Comparison of ENCODE assay signal across 8 mouse cellular contexts in the genomic region with DNA sequence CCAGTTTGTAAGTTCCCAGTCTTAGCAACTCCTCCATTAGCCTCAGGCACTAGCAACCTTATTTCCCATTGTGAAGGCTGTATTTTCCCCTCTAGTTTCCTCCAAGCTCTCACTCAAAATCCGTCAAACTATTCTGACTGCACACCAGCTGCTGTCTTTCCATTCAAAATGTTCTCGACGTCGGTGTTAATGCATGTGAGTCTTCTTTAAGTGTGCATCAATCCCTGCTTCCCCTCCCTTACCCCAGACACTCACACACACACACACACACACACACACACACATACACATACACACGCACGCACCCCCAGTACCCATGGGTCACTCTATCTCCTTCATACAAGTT. TPM values are rescaled to one million over a fixed set of nuclear protein-coding genes. Genes with fewer than 3 reads are reported as not detected.
A peak's percentile ranks its signal among the peaks of the same experiment; 100 is the strongest.
DNase-seq lines count a peak whose midpoint lies in the region; ATAC-seq and TF ChIP-seq lines count a peak whose summit lies in the region.

No protein-coding gene starts in this region.

- H3K9me3 ChIP-seq in forebrain, embryonic 11.5 days (ENCODE audit: control insufficient read depth, low read length), result no peaks in the 10 kb centered on the region
- H3K9me3 ChIP-seq in liver, embryonic 13.5 days (replicated peaks), result no peaks in the 10 kb centered on the region

- H3K27me3 ChIP-seq in heart, adult 2 months (ENCODE audit: control insufficient read depth, insufficient read depth, low read length), result no peaks in the 10 kb centered on the region
- H3K27me3 ChIP-seq in C2C12 (ENCODE audit: control insufficient read depth, insufficient read depth, insufficient read length), result no peaks in the 10 kb centered on the region
- no peaks in the 10 kb centered on the region for H3K27me3 ChIP-seq in forebrain, embryonic 11.5 days (ENCODE audit: control insufficient read depth, insufficient read depth, low read length)
- no peaks in the 10 kb centered on the region for H3K27me3 ChIP-seq in liver, embryonic 13.5 days

- peaks cover 3% of the 10 kb centered on the region for H3K79me2 ChIP-seq in heart, adult 2 months (replicated peaks; ENCODE audit: control insufficient read depth, insufficient read depth, low read length)
- H3K79me2 ChIP-seq in C2C12 (ENCODE audit: control insufficient read depth, insufficient read depth), result peaks cover 60% of the 10 kb centered on the region

- no peak for DNase-seq in heart, adult 2 months
- no peak for DNase-seq in heart, adult 18-20 months
- no peak for DNase-seq in forebrain, embryonic 11.5 days (ENCODE audit: low spot score)
- peak; percentile 14 for DNase-seq in liver, embryonic 13.5 days
- no peak for DNase-seq in urinary bladder, postnatal 36 days (ENCODE audit: low spot score in 2 of 2)
- DNase-seq in left cerebral cortex, adult 11 months (ENCODE audit: low spot score), result no peak

- ATAC-seq in forebrain, embryonic 11.5 days (replicated peaks; ENCODE audit: low FRiP score), result no peak
- no peak for ATAC-seq in liver, embryonic 13.5 days (ENCODE audit: low read depth)
- no peak for ATAC-seq in megakaryocyte-erythroid progenitor cell, adult 5-6 weeks (replicated peaks; ENCODE audit: low FRiP score, low TSS enrichment, poor library complexity, severe bottlenecking)

- H3ac ChIP-seq in C2C12 (ENCODE audit: control insufficient read depth, insufficient read length, low read depth), result peak overlapping the region; percentile 98

- intact Hi-C loops in heart, adult 2 months (cut with DNase I), result loop anchor here (5.0 kb wide), 1 partner anchor 431 kb away; the partner anchor contains the start of gene Lamc1

- H3K27ac ChIP-seq in heart, adult 2 months, result no peak overlapping the region
- no peak overlapping the region for H3K27ac ChIP-seq in forebrain, embryonic 11.5 days (ENCODE audit: low read depth, low read length)
- peak overlapping the region; percentile 97 for H3K27ac ChIP-seq in liver, embryonic 13.5 days

- TF ChIP-seq CTCF in heart, adult 2 months (IDR thresholded peaks at IDR 0.05), result no peak
- no peak for TF ChIP-seq CTCF in C2C12 (IDR thresholded peaks at IDR 0.05; ENCODE audit: control insufficient read depth, insufficient read depth, insufficient read length)

- no peak for TF ChIP-seq POLR2A in heart, adult 2 months (IDR thresholded peaks at IDR 0.05; ENCODE audit: insufficient read depth, low read depth, low read length)

- H3K9ac ChIP-seq in heart, adult 2 months (ENCODE audit: low read depth, low read length), result peak overlapping the region; percentile 84
- H3K9ac ChIP-seq in forebrain, embryonic 11.5 days (ENCODE audit: low read length), result peak overlapping the region; percentile 95
- H3K9ac ChIP-seq in liver, embryonic 13.5 days, result peak overlapping the region; percentile 96

- peak overlapping the region; percentile 71 for H3K4me2 ChIP-seq in forebrain, embryonic 11.5 days (ENCODE audit: low read depth, low read length, severe bottlenecking)
- peak overlapping the region; percentile 99 for H3K4me2 ChIP-seq in liver, embryonic 13.5 days

- no peak for TF ChIP-seq EP300 in heart, adult 2 months (IDR thresholded peaks at IDR 0.05; ENCODE audit: insufficient read depth, low read depth, low read length)

- H3K36me3 ChIP-seq in heart, adult 2 months (ENCODE audit: control insufficient read depth, insufficient read depth, low read length), result peaks cover 4% of the 10 kb centered on the region
- H3K36me3 ChIP-seq in C2C12 (ENCODE audit: control insufficient read depth, insufficient read depth), result peaks cover 28% of the 10 kb centered on the region
- no peaks in the 10 kb centered on the region for H3K36me3 ChIP-seq in forebrain, embryonic 11.5 days (ENCODE audit: control insufficient read depth, insufficient read depth, low read length)
- peaks cover 6% of the 10 kb centered on the region for H3K36me3 ChIP-seq in liver, embryonic 13.5 days

- 3% methylated on average over 6 of the region's 6 CpGs for WGBS in heart, adult 2 months
- WGBS in forebrain, embryonic 11.5 days, result under 1% methylated on average over 6 of the region's 6 CpGs
- WGBS in liver, embryonic 13.5 days (ENCODE audit: insufficient replicate concordance), result 3% methylated on average over 6 of the region's 6 CpGs

- H3K79me3 ChIP-seq in C2C12 (ENCODE audit: low read depth), result peaks cover 54% of the 10 kb centered on the region

- peaks cover 5% of the 10 kb centered on the region for H3K4me1 ChIP-seq in heart, adult 2 months (ENCODE audit: control insufficient read depth, insufficient read depth, low read length)
- no peaks in the 10 kb centered on the region; the same call in 1 of the 2 replicates for H3K4me1 ChIP-seq in forebrain, embryonic 11.5 days (replicated peaks; ENCODE audit: control insufficient read depth, insufficient read depth, low read length)
- peaks cover 35% of the 10 kb centered on the region for H3K4me1 ChIP-seq in liver, embryonic 13.5 days (replicated peaks)

- peak overlapping the region; percentile 81 for H3K4me3 ChIP-seq in heart, adult 2 months
- H3K4me3 ChIP-seq in C2C12 (ENCODE audit: insufficient read depth, poor library complexity, severe bottlenecking), result peak overlapping the region; percentile 85
- H3K4me3 ChIP-seq in forebrain, embryonic 11.5 days (ENCODE audit: low read depth, low read length), result peak overlapping the region; percentile 90
- H3K4me3 ChIP-seq in liver, embryonic 13.5 days (replicated peaks), result peak overlapping the region; percentile 95

TF ChIP-seq in C2C12, 6 proteins besides CTCF, POLR2A, EP300 and RAD21:
- TF ChIP-seq MYOD1 (IDR thresholded peaks at IDR 0.05; ENCODE audit: control insufficient read depth, insufficient read length, low read depth) (no peak), MYOG (IDR thresholded peaks at IDR 0.05; ENCODE audit: control insufficient read depth, extremely low read depth, insufficient read length) (no peak), USF1 (IDR thresholded peaks at IDR 0.05; ENCODE audit: low read depth) (no peak), CEBPB (IDR thresholded peaks at IDR 0.05; ENCODE audit: low read depth) (no peak), FOSL1 (IDR thresholded peaks at IDR 0.05; ENCODE audit: insufficient read depth, low read length, poor library complexity, severe bottlenecking) (no peak), MAX (IDR thresholded peaks at IDR 0.05) (no peak)

RNA-seq across cellular contexts. Expression of gene Smg7, which starts 1.1 kb away (rescaled TPM):
- total RNA-seq in heart, adult 2 months (2021), result 10 to 100 TPM; 39.3 TPM
- 36.0 and 37.3 TPM in 2 replicates for polyA plus RNA-seq in heart, adult 2 months (2012; rRNA removed)
- 10 to 100 TPM; 42.2 to 43.1 TPM for total RNA-seq in heart, adult 18-20 months (2021)
- 16.6 TPM for polyA plus RNA-seq in C2C12 (2012; fragmentation: generic; extraction: Trizol)
- polyA plus RNA-seq in forebrain, embryonic 11.5 days (2014; fragmentation: Nextera tagmentation; extraction: Ambion mirVana), result 47.1 and 51.1 TPM in 2 replicates
- polyA plus RNA-seq in liver, embryonic 13.5 days (2015; fragmentation: Nextera tagmentation; extraction: Ambion mirVana), result 9.5 and 12.2 TPM in 2 replicates
- total RNA-seq in megakaryocyte-erythroid progenitor cell, adult 5-6 weeks (2014; fragmentation: Nextera tagmentation), result 84.8 and 123 TPM in 2 replicates
- 40.4 and 45.5 TPM in 2 replicates for total RNA-seq in megakaryocyte-erythroid progenitor cell, adult 5-6 weeks (2017)

RNA-seq across cellular contexts. Expression of gene Nmnat2, which starts 53.4 kb away (rescaled TPM):
- total RNA-seq in heart, adult 2 months (2021), result under 1 TPM; 0.66 to 0.89 TPM
- polyA plus RNA-seq in heart, adult 2 months (2012; rRNA removed), result 0.29 and 0.61 TPM in 2 replicates
- under 1 TPM; 0.27 to 0.51 TPM for total RNA-seq in heart, adult 18-20 months (2021)
- polyA plus RNA-seq in C2C12 (2012; fragmentation: generic; extraction: Trizol), result 8.3 TPM
- 11.7 and 16.0 TPM in 2 replicates for polyA plus RNA-seq in forebrain, embryonic 11.5 days (2014; fragmentation: Nextera tagmentation; extraction: Ambion mirVana)
- polyA plus RNA-seq in liver, embryonic 13.5 days (2015; fragmentation: Nextera tagmentation; extraction: Ambion mirVana), result 0.09 and 0.17 TPM in 2 replicates
- total RNA-seq in megakaryocyte-erythroid progenitor cell, adult 5-6 weeks (2014; fragmentation: Nextera tagmentation), result 0.24 and 1.1 TPM in 2 replicates
- total RNA-seq in megakaryocyte-erythroid progenitor cell, adult 5-6 weeks (2017), result 0.65 and 1.5 TPM in 2 replicates
